Mouse (Mus musculus): ENCODE measurements around the gene Nr2f1. TPM values are rescaled to one million over a fixed set of nuclear protein-coding genes. Genes with fewer than 3 reads are reported as not detected.

Gene Nr2f1
- polyA plus RNA-seq, 1 experiment from 2014 or later: 19.6 TPM

- H3K4me3 ChIP-seq: peak overlapping the region; percentile 88
- peaks cover 13% of the 10 kb centered on the region for H3K36me3 ChIP-seq
- peak; percentile 33 for DNase-seq (ENCODE audit: low spot score)
- H3K27ac ChIP-seq: peak overlapping the region; percentile 87
- peaks cover 42% of the 10 kb centered on the region for H3K4me1 ChIP-seq
- peaks cover 52% of the 10 kb centered on the region for H3K27me3 ChIP-seq (ENCODE audit: low read depth, poor library complexity, severe bottlenecking)
- WGBS: 8% methylated on average over 7 of the region's 7 CpGs
- no peaks in the 10 kb centered on the region for H3K9me3 ChIP-seq (replicated peaks)
These were observed 3.2 kb downstream of the Nr2f1 start for GRCm38 (mm10) chr13:78196236-78196796.

DNA sequence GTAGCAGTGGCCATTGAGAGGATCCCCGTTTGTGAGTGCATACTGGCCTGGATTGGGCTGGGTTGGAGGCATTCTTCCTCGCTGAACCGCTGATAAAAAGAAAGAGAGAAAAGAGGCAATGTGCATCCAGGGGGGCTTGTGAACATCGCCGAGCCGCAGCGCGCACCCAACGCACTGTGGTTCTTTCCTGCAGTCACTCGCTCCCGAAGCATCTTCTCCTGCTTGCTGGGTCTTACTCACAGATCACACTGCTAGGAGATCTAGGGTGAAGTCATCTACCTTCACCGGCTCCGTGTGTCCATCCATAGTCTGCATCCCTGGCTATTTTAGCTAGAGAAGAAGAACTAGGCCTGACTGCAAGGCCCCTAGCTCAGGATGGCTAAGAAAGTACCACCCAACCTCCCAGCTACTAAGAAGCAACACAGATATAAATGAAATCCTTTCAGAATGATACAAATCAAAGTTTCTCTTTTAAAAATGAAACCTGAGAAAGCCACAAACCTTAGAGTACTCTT lies 3.9 kb downstream of the Nr2f1 start:
- Histone ChIP-seq H3K4me1 (peaks cover 43% of the 10 kb centered on the region), H3K27me3 (ENCODE audit: low read depth, poor library complexity, severe bottlenecking) (peaks cover 59% of the 10 kb centered on the region), H3K36me3 (peaks cover 13% of the 10 kb centered on the region), H3K27ac (peak overlapping the region; percentile 87), H3K4me3 (peak overlapping the region; percentile 88), H3K9me3 (replicated peaks) (no peaks in the 10 kb centered on the region)
- DNase-seq (ENCODE audit: low spot score): peak; percentile 57
- 2% methylated on average over 13 of the region's 13 CpGs for WGBS

DNA sequence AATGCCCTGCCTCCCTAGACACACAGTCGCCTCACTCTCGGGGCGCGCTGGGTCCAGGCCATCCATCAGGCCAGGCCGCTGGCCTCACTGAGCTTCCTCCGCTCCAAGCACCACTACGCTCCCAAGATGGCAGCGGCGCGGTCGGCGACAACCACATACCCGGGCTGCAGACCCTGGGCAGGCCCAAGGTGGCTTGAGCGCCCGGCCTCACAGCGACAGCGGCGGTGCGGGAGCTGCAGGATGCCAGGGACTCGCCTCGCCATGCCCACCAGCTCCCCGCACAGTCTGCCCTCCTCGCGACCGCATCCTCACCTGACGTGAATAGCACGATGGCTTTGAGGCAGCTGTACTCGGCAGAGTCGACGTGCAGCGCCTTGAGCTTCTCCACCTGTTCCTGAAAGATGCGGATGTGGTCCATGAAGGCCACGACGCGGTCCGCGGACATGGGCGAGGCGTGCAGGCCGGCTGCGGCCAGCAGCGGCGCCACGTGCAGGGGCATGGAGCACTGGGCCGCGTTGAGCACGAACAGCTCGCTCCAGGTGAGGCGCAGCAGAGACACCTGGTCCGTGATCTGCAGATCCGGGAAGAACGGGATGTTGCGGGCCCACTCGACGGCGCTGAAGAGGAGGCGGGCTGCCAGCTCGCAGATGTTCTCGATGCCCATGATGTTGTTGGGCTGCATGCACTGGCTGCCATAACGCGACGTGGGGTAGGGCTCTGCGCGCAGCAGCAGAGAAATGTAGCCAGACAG lies 4.5 kb downstream of the Nr2f1 start:
- 1% methylated on average over 64 of the region's 64 CpGs for WGBS
- Histone ChIP-seq H3K27me3 (ENCODE audit: low read depth, poor library complexity, severe bottlenecking) (peaks cover 65% of the 10 kb centered on the region), H3K36me3 (peaks cover 18% of the 10 kb centered on the region)

DNA sequence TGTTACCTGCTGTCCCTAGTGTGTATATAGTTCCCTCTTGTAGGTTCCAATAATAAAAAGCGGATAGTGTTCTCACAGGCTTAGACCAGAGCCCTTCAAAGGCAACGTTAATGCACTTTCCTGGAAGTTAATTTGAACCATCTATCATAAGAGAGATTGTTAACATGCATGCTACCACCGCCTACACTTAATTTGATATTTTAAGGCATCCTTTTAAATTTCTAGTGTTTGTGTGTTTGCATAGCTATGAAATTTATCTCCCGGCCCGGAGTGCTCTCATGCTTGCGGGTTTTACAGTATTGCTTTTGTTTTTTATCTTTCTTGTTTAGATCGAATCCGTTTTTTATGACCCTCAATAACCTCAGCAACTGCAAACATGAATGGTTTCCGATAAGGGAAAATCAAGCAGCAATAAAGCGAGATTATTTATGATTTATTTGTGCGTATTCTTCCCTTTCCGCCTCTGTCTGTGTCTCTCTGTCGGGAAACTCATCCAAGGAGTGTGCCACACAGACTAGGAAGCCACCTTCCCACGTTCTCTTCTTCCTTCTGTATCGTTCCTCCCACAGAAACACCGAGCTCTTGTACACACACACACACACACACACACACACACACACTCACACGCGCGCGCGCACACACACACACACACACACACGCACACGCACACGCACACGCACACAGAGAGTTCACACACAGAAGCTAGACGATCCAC lies 5.3 kb downstream of the Nr2f1 start:
- DNase-seq (ENCODE audit: low spot score): no peak
- Histone ChIP-seq H3K4me3 (peak overlapping the region; percentile 88), H3K4me1 (peaks cover 42% of the 10 kb centered on the region), H3K36me3 (peaks cover 24% of the 10 kb centered on the region), H3K9me3 (replicated peaks) (no peaks in the 10 kb centered on the region), H3K27me3 (ENCODE audit: low read depth, poor library complexity, severe bottlenecking) (peaks cover 73% of the 10 kb centered on the region), H3K27ac (peak overlapping the region; percentile 87)
- 4% methylated on average over 23 of the region's 26 CpGs for WGBS

More for the DNA sequence above, 4.5 kb downstream of the Nr2f1 start:
- Histone ChIP-seq H3K27ac (peak overlapping the region; percentile 87), H3K4me3 (peak overlapping the region; percentile 88), H3K4me1 (peaks cover 38% of the 10 kb centered on the region), H3K9me3 (replicated peaks) (no peaks in the 10 kb centered on the region)
- DNase-seq (ENCODE audit: low spot score): peak; percentile 70

- H3K4me1 ChIP-seq: peaks cover 40% of the 10 kb centered on the region
- no peak for DNase-seq (ENCODE audit: low spot score)
- H3K9me3 ChIP-seq (replicated peaks): no peaks in the 10 kb centered on the region
- H3K27ac ChIP-seq: 0 out of 2 replicates have a peak overlapping the region, but pooled peaks have one; percentile 10
- peak overlapping the region; percentile 88; the same call in 1 of the 2 replicates for H3K4me3 ChIP-seq
- H3K27me3 ChIP-seq (ENCODE audit: low read depth, poor library complexity, severe bottlenecking): peaks cover 83% of the 10 kb centered on the region
- peaks cover 25% of the 10 kb centered on the region for H3K36me3 ChIP-seq
- 15% methylated on average over 4 of the region's 4 CpGs for WGBS
These were observed 6.3 kb downstream of the Nr2f1 start for GRCm38 (mm10) chr13:78193211-78193610.

- Histone ChIP-seq H3K9me3 (replicated peaks) (no peaks in the 10 kb centered on the region), H3K4me1 (peaks cover 28% of the 10 kb centered on the region), H3K27me3 (ENCODE audit: low read depth, poor library complexity, severe bottlenecking) (peaks cover 100% of the 10 kb centered on the region), H3K36me3 (peaks cover 20% of the 10 kb centered on the region), H3K27ac (no peak overlapping the region), H3K4me3 (no peak overlapping the region)
- peak; percentile 30 for DNase-seq (ENCODE audit: low spot score)
- 23% methylated on average over 10 of the region's 10 CpGs for WGBS
These were observed 10.0 kb downstream of the Nr2f1 start for GRCm38 (mm10) chr13:78189586-78189985.

DNA sequence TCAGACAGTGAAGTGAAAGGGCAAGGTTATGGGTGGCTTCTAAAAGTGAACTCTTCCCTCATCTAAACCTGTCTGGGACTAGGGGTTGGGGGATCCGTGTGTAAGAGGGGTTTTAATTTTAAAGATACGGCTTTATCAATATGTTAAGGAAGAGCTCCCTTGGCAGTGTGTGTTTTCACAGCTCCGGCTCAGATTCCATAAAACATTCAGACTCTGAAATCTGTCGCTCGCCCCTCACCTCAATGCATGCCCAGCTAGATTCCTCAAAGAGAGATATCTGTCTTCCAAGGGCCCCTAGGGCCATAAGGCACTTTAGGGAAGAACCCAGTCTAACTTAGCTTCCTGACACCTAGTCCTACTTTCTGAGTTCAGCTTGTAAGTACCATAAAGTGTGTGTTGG lies 11.7 kb downstream of the Nr2f1 start:
- no peak overlapping the region for H3K27ac ChIP-seq
- WGBS: 31% methylated on average over 5 of the region's 5 CpGs
- peaks cover 20% of the 10 kb centered on the region for H3K36me3 ChIP-seq
- no peaks in the 10 kb centered on the region for H3K9me3 ChIP-seq (replicated peaks)
- H3K4me1 ChIP-seq: peaks cover 17% of the 10 kb centered on the region
- peaks cover 100% of the 10 kb centered on the region for H3K27me3 ChIP-seq (ENCODE audit: low read depth, poor library complexity, severe bottlenecking)
- peak; percentile 29 for DNase-seq (ENCODE audit: low spot score)
- no peak overlapping the region for H3K4me3 ChIP-seq

DNA sequence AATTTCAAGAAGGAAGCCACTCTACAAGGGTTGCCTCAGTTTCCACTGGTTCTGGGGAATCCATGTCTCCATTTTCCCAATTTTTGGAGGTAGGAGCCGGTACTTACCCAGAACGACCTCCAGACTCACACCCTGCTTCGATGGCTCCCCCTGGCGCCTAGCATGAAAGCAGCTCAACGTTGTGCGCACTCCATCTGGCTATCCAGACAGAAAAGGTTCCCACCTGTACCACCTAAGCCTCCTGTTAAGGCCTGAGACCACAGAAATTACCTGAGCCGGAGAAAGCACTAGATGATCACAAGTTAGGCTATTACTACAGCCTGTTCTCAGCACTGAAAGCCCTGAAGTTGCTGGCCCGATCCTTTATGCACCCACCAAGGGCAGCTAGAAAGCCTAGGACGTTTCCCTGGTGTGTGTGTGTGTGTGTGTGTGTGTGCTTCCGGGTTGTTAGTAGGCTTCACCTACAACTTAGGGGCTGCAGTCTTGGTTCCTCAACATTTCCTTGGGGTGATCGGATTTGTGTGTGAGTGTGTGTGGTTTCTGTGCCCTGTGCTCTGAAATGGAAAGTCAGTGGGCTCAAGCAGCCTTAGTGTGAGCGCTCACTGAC lies 13.1 kb downstream of the Nr2f1 start:
- H3K4me1 ChIP-seq: peaks cover 30% of the 10 kb centered on the region
- peaks cover 100% of the 10 kb centered on the region for H3K27me3 ChIP-seq (ENCODE audit: low read depth, poor library complexity, severe bottlenecking)
- peak; percentile 53 for DNase-seq (ENCODE audit: low spot score)
- H3K4me3 ChIP-seq: no peak overlapping the region
- H3K36me3 ChIP-seq: peaks cover 16% of the 10 kb centered on the region
- WGBS: 14% methylated on average over 12 of the region's 12 CpGs
- H3K9me3 ChIP-seq (replicated peaks): no peaks in the 10 kb centered on the region
- no peak overlapping the region for H3K27ac ChIP-seq

DNA sequence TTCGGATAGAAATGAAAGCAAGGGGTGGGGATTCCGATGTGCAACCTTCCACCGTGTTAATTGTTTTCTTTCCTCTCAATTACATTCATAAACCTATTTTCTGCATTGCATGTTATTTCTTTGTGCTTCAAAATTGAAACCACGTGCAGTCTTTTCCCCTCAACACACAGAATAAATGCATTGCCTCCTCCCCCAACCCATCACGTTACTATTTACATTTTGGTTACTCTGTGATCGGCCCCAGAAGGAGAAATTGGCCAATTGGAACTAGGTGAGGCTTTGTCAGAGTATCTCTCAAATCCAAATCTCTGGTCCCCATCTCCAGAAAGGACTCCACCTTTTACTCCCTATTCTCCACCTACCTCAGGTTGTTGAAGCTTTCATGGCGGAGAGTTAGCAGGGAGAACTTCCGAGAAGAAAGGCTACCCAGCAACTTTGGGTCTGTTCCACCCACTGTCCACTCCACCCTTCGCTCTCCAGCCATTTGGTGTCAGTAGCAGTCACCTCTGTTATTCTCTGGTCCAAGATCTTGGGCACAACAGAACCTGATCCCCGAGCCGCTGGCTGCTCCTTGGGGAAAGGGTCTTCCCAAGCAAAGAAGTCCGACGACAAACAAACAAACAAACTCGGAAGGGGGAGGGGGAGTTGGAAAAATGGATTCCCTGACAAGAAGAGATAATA lies 14.6 kb downstream of the Nr2f1 start:
- Histone ChIP-seq H3K27me3 (ENCODE audit: low read depth, poor library complexity, severe bottlenecking) (peaks cover 100% of the 10 kb centered on the region), H3K4me1 (peaks cover 35% of the 10 kb centered on the region), H3K27ac (no peak overlapping the region), H3K9me3 (replicated peaks) (no peaks in the 10 kb centered on the region), H3K4me3 (0 out of 2 replicates have a peak overlapping the region, but pooled peaks have one; percentile 12), H3K36me3 (peaks cover 10% of the 10 kb centered on the region)
- WGBS: 3% methylated on average over 14 of the region's 14 CpGs
- no peak for DNase-seq (ENCODE audit: low spot score)

- H3K9me3 ChIP-seq (replicated peaks): no peaks in the 10 kb centered on the region
- H3K36me3 ChIP-seq: peaks cover 5% of the 10 kb centered on the region; the same call in 1 of the 2 replicates
- H3K27ac ChIP-seq: no peak overlapping the region
- no peak overlapping the region for H3K4me3 ChIP-seq
- WGBS: 4% methylated on average over 5 of the region's 5 CpGs
- peaks cover 40% of the 10 kb centered on the region for H3K4me1 ChIP-seq
- DNase-seq (ENCODE audit: low spot score): no peak
- peaks cover 100% of the 10 kb centered on the region for H3K27me3 ChIP-seq (ENCODE audit: low read depth, poor library complexity, severe bottlenecking)
These were observed 15.6 kb downstream of the Nr2f1 start for GRCm38 (mm10) chr13:78183986-78184385.

DNA sequence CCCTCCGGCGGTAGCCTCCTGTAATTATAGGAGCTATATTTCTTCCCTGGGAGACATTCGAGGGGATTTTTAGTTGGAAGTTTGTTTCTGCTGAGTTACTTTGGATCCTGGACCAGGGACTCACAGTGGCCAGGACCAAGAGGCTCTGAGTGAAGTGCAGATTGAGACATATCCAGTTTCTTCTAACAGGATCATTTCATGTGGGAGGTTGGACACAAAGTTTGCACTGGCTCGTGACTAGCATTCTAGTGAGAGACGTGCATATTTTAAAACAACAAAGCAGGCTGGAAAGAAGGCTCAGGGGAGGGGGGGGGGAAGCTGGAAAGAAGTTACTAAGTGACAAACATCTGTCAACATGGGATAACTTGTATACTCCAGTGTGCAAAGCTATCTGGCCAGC lies 16.6 kb downstream of the Nr2f1 start:
- Histone ChIP-seq H3K9me3 (replicated peaks) (no peaks in the 10 kb centered on the region), H3K27ac (no peak overlapping the region), H3K36me3 (0 out of 2 replicates have a peak, but pooled peaks cover 3% of the 10 kb centered on the region), H3K4me1 (peaks cover 42% of the 10 kb centered on the region), H3K4me3 (no peak overlapping the region), H3K27me3 (ENCODE audit: low read depth, poor library complexity, severe bottlenecking) (peaks cover 100% of the 10 kb centered on the region)
- 2% methylated on average over 5 of the region's 5 CpGs for WGBS
- DNase-seq (ENCODE audit: low spot score): no peak
